Mouse (Mus musculus) lung, embryonic 15.5 days (tissue): ENCODE measurements around the gene Daw1. TPM values are rescaled to one million over a fixed set of nuclear protein-coding genes. Genes with fewer than 3 reads are reported as not detected.

Experiments
- ATAC-seq: fragments of 200-750 bp; cut with Nextera tagmentation; 2 replicates; pipeline ENCODE4 v1.8.0; 2017; ENCODE audit warnings: moderate number of reproducible peaks, borderline replicate concordance; ENCODE audit not compliant: low FRiP score, low TSS enrichment; ENCODE audit errors: extremely low read depth
- H3K27ac ChIP-seq: fragments of 300-500 bp; sonication (generic); 2 replicates; pipeline ENCODE4 v1.5.1; 2015; ENCODE audit warnings: moderate library complexity, mild to moderate bottlenecking, inconsistent platforms
- H3K27me3 ChIP-seq: fragments of 300-500 bp; sonication (generic); 2 replicates; pipeline ENCODE4 v1.6.1; 2015; ENCODE audit warnings: inconsistent platforms
- H3K36me3 ChIP-seq: fragments of 300-500 bp; sonication (generic); 2 replicates; pipeline ENCODE4 v1.6.1; 2015; ENCODE audit warnings: inconsistent platforms
- H3K4me1 ChIP-seq: fragments of 300-500 bp; sonication (generic); 2 replicates; pipeline ENCODE4 v1.6.1; 2015; ENCODE audit warnings: inconsistent platforms
- H3K4me2 ChIP-seq: fragments of 300-500 bp; sonication (generic); 2 replicates; pipeline ENCODE4 v1.6.1; 2015; ENCODE audit warnings: inconsistent platforms, mild to moderate bottlenecking, moderate library complexity
- H3K4me3 ChIP-seq: fragments of 300-500 bp; sonication (generic); 2 replicates; pipeline ENCODE4 v1.5.1; 2015; ENCODE audit warnings: mild to moderate bottlenecking, inconsistent platforms
- H3K9ac ChIP-seq: fragments of 300-500 bp; sonication (generic); 2 replicates; pipeline ENCODE4 v1.6.1; 2015; ENCODE audit warnings: inconsistent platforms
- H3K9me3 ChIP-seq: fragments of 300-500 bp; sonication (generic); 2 replicates; pipeline ENCODE4 v1.6.1; 2016; ENCODE audit warnings: inconsistent platforms
- WGBS: fragments of 180-500 bp; shearing (Covaris S2); methylation state at CpG from one replicate; pipeline ENCODE4 v1.1.7; 2015; 5-methylcytosine and 5-hydroxymethylcytosine counted together
- polyA plus RNA-seq: library from polyadenylated mRNA; unstranded; fragments of >200 nt; fragmentation: Nextera tagmentation; extraction: Ambion mirVana; gene quantifications from 2 replicates; pipeline ENCODE4 v1.2.1, GENCODE M21; 2015

Gene Daw1
- polyA plus RNA-seq, 1 experiment from 2014 or later: 0.36 TPM

DNA sequence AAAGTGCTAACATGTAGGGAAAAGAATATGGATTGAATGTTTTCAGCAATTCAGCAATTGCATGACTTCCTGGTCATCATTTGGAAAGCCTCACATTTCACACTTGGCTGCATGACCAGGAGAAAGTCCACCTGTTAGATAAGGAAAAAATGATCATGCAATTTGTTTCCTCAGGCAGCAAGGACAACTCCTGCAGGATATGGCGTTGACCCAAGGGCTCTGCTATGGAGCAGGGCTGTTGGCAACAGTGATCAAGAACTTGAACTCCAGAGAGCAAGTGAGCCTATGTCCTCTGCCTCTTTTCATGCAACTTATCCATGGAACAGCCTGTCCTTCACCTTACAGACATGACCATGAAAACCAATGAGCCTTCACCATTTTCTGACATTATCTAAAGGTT is 50.4 kb downstream of the Daw1 start:
- 67% methylated on average over 1 of the region's 1 CpGs for WGBS
- ATAC-seq: no peak
- H3K4me3 ChIP-seq: no peak overlapping the region
- H3K4me2 ChIP-seq: no peak overlapping the region
- no peak overlapping the region for H3K9ac ChIP-seq
- H3K27me3 ChIP-seq: no peaks in the 10 kb centered on the region
- no peaks in the 10 kb centered on the region for H3K36me3 ChIP-seq
- no peaks in the 10 kb centered on the region for H3K4me1 ChIP-seq
- H3K27ac ChIP-seq: no peak overlapping the region
- H3K9me3 ChIP-seq: no peaks in the 10 kb centered on the region

DNA sequence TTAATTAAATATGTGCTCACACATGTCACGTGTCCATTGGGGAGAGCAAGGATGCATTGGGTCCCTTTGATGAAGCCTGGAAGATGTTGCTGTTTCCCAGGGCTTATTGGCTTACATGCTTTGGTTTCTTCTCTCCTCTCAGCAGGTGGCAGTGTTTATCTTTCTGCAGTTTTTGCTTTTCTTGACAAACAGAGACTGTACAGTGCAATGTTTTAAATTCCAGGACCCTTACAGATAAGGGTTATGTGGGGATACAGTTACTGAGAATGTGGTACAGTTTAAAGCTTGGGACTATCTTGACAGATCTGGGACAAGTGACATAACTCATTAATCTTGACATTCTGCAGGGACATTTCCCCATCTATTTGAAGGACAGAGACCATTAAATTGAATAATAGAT is 58.7 kb downstream of the Daw1 start:
- Histone ChIP-seq H3K4me3 (no peak overlapping the region), H3K27ac (no peak overlapping the region), H3K9me3 (no peaks in the 10 kb centered on the region), H3K4me2 (no peak overlapping the region), H3K9ac (no peak overlapping the region), H3K36me3 (no peaks in the 10 kb centered on the region), H3K4me1 (no peaks in the 10 kb centered on the region), H3K27me3 (no peaks in the 10 kb centered on the region)
- no peak for ATAC-seq
- WGBS: 29% methylated on average over 1 of the region's 1 CpGs

DNA sequence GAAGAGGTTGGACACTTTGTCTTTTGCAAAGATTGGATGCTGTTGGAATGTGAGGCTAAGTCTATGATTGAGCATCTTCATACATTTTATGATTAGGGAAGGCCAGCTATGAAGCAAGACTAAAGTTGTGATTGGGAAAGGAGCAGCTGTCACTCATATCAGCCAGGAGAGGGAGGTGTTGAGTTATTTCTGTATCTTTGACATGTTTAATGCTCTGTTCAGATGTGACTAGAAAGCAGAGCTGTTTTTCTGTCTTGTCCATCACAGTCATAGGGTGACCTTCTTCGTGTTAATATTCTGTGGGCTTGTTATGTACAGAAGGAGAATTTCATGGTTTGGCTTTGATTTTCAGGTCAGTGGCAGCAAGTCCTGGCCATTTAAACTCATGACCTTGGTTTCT is 63.5 kb downstream of the Daw1 start:
- Histone ChIP-seq H3K27me3 (no peaks in the 10 kb centered on the region), H3K27ac (no peak overlapping the region), H3K4me2 (no peak overlapping the region), H3K9me3 (no peaks in the 10 kb centered on the region), H3K4me3 (no peak overlapping the region), H3K9ac (no peak overlapping the region), H3K4me1 (no peaks in the 10 kb centered on the region), H3K36me3 (no peaks in the 10 kb centered on the region)
- no peak for ATAC-seq
- WGBS: 53% methylated on average over 1 of the region's 1 CpGs

DNA sequence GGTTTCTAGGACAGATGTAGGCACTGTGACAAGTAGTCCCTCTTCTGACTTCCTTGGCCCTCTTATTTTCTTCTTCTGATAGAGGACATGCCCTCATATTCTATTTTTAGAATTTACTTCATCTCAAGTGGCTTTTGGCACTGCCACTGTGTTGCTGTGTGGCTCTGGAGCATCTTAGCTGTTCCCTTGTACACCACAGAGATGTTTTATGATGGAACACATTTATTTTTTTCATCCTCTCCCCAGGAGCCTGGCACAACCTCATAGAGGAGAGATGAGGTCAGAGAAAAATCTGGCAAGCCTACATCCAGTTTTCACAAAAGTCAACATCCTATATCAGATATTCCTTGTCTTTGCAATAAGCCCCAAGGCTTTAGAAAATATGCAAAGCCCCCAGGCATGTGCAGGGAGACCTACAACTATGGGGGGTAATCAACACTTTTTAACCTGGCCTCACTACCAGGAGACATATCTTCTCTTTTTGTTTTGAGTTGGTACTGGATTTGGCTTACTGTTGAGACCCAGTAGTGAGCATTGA is 64.9 kb downstream of the Daw1 start:
- H3K9ac ChIP-seq: no peak overlapping the region
- H3K9me3 ChIP-seq: no peaks in the 10 kb centered on the region
- H3K4me3 ChIP-seq: no peak overlapping the region
- no peak overlapping the region for H3K4me2 ChIP-seq
- H3K27ac ChIP-seq: no peak overlapping the region
- ATAC-seq: no peak
- H3K4me1 ChIP-seq: no peaks in the 10 kb centered on the region
- H3K27me3 ChIP-seq: no peaks in the 10 kb centered on the region
- no peaks in the 10 kb centered on the region for H3K36me3 ChIP-seq

DNA sequence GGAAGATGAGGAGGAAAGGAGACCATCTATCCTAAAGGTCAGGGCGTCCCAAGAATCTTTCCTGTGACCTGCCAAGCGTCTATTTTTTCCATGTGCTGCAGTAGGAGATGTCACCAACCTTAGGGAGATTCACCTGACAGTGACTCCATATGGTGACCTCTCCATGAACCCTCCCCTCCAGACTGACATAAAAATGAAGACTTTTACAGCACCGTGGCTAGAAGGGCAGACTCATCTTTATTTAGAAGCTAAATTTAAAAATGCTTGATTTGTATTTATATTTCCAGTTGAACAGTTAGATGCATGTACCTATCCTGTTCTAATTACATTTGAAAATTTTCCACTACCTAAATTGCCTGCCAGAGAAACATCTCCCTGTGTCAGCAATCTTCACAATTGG is 68.4 kb downstream of the Daw1 start:
- Histone ChIP-seq H3K27ac (no peak overlapping the region), H3K4me1 (no peaks in the 10 kb centered on the region), H3K4me3 (no peak overlapping the region), H3K9ac (no peak overlapping the region), H3K4me2 (no peak overlapping the region), H3K27me3 (no peaks in the 10 kb centered on the region), H3K36me3 (no peaks in the 10 kb centered on the region), H3K9me3 (no peaks in the 10 kb centered on the region)
- WGBS: 64% methylated on average over 3 of the region's 3 CpGs
- ATAC-seq: no peak

DNA sequence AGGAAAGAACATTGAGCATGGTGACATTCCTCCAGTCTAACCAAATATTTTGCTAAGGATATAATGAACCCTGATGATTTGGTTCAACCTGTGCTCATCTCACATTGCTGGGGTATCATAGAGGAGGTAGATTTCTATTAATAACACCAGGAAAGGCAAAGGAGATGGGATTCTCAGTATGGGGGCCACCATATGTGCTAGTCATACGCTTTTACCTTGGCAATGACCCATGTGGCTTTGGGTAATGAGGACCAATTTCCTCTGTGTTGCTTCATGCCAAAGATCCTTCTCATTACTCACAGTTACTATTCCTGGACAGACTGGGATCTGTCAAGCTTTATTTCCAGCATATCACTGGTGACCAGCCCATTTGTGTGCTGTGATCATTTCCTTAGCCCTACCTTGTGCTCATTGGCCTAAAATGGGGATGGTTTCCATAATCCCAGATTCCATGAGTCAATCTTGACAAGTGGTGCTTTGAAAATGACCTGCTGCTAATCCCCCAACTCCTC is 88.7 kb downstream of the Daw1 start:
- H3K4me3 ChIP-seq: no peak overlapping the region
- WGBS: 84% methylated on average over 1 of the region's 1 CpGs

DNA sequence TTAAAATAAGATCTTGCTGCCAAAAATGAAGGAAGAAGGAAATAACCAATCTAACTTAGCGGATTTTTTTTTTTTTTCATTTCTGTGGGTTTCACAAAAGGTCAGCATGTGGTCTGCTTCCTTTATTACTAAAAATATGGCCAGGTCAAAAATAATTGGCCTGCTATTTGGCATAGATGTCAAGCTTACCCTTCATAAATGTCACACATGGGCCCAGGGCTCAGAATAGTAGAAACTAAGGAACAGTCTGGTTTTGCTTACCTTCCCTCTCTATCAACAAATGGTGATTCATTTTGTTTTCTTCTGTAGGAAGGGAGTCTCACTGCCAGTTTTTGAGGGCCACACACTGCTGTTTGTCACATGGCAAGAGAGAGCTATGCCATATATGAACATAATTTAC is 92.2 kb downstream of the Daw1 start:
- H3K27ac ChIP-seq: no peak overlapping the region
- WGBS: 61% methylated on average over 1 of the region's 1 CpGs
- H3K27me3 ChIP-seq: no peaks in the 10 kb centered on the region
- no peak overlapping the region for H3K4me3 ChIP-seq
- H3K9ac ChIP-seq: no peak overlapping the region
- no peak overlapping the region for H3K4me2 ChIP-seq
- no peak for ATAC-seq
- no peaks in the 10 kb centered on the region for H3K36me3 ChIP-seq
- H3K9me3 ChIP-seq: no peaks in the 10 kb centered on the region
- H3K4me1 ChIP-seq: no peaks in the 10 kb centered on the region

More for the DNA sequence above, 88.7 kb downstream of the Daw1 start:
- Histone ChIP-seq H3K4me2 (no peak overlapping the region), H3K27me3 (no peaks in the 10 kb centered on the region), H3K27ac (no peak overlapping the region), H3K9ac (no peak overlapping the region), H3K9me3 (no peaks in the 10 kb centered on the region), H3K4me1 (no peaks in the 10 kb centered on the region), H3K36me3 (no peaks in the 10 kb centered on the region)
- no peak for ATAC-seq

Other genes starting within 250 kb of the Daw1 start
- gene A030005L19Rik, start 246.4 kb upstream of the Daw1 start, polyA plus RNA-seq: 0.19 TPM in 1 of 2 replicates, not detected in the other
- gene A030014E15Rik, start 234.8 kb upstream of the Daw1 start, polyA plus RNA-seq: not detected in 2 replicates
- not detected in 2 replicates for gene Gm6217, start 228.4 kb upstream of the Daw1 start, polyA plus RNA-seq
- gene A030003K21Rik, start 216.4 kb upstream of the Daw1 start, polyA plus RNA-seq: not detected in 2 replicates
- gene Gm7544, start 203.7 kb upstream of the Daw1 start, polyA plus RNA-seq: not detected in 2 replicates
- not detected in 2 replicates for gene Gm47955, start 199.5 kb upstream of the Daw1 start, polyA plus RNA-seq
- gene Gm47959, start 159.2 kb upstream of the Daw1 start, polyA plus RNA-seq: not detected in 2 replicates
- gene Slc19a3, start 121.3 kb upstream of the Daw1 start, polyA plus RNA-seq: 0.59 and 0.65 TPM in 2 replicates
- gene Krtap28-10, start 117.3 kb upstream of the Daw1 start, polyA plus RNA-seq: not detected in 2 replicates
- not detected in 2 replicates for gene Gm47969, start 114.8 kb upstream of the Daw1 start, polyA plus RNA-seq
- not detected in 2 replicates for gene A030005K14Rik, start 100.4 kb upstream of the Daw1 start, polyA plus RNA-seq
- not detected in 2 replicates for gene Krtap28-13, start 98.8 kb upstream of the Daw1 start, polyA plus RNA-seq
- not detected in 2 replicates for gene Ccl20, start 43.0 kb upstream of the Daw1 start, polyA plus RNA-seq
- 0.68 and 1.8 TPM in 2 replicates for gene Sphkap, start 248.4 kb downstream of the Daw1 start, polyA plus RNA-seq